Mouse (Mus musculus): Measurements from ENCODE around the gene Lrrc56. TPM values are rescaled to one million over a fixed set of nuclear protein-coding genes. Genes with fewer than 3 reads are reported as not detected.
A peak's percentile ranks its signal among the peaks of the same experiment; 100 is the strongest.

The Lrrc56 gene
- polyA plus RNA-seq, 1 experiment from 2014 or later = 20.8 TPM

DNA sequence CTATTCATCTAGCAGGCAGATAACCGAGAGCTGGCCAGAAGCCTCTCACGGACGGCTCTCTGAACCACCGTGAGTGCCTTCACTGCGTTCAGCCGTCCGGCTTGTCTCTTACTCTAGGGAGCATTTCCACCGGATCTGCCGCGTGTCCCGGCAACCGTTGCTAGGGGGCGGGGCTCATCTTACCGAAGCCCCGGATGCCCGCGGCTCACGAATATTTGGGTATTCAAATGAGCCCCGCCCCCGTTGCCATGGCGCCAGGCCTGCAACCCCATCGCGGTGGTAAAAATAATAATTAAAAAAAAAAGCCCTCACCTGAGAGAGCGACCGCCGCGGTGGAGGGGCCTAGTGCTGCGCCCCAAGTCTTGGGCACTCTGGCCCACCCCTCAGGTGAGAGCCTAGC lies 873 bp downstream of the Lrrc56 start:
- H3K27ac ChIP-seq (ENCODE audit: low read depth, low read length) = peak overlapping the region; percentile 89
- peak overlapping the region; percentile 98 for H3K4me3 ChIP-seq (ENCODE audit: low read depth, low read length)
- H3K27me3 ChIP-seq (replicated peaks; ENCODE audit: control insufficient read depth, insufficient read depth, low read length) = no peaks in the 10 kb centered on the region
- 2% methylated on average over 28 of the region's 28 CpGs for WGBS
- H3K4me2 ChIP-seq = peak overlapping the region; percentile 97
- peak overlapping the region; percentile 96 for H3K9ac ChIP-seq (ENCODE audit: low read depth, low read length)
- peak; percentile 37 for ATAC-seq (replicated peaks; ENCODE audit: low FRiP score)
- H3K36me3 ChIP-seq (ENCODE audit: control insufficient read depth, insufficient read depth, low read length) = peaks cover 21% of the 10 kb centered on the region
- H3K9me3 ChIP-seq (ENCODE audit: control insufficient read depth, low read length) = no peaks in the 10 kb centered on the region
- DNase-seq (ENCODE audit: low spot score) = peak; percentile 96
- H3K4me1 ChIP-seq (replicated peaks; ENCODE audit: control insufficient read depth, insufficient read depth, low read length) = peaks cover 50% of the 10 kb centered on the region

- Histone ChIP-seq H3K9ac (ENCODE audit: low read depth, low read length) (peak overlapping the region; percentile 44), H3K27ac (ENCODE audit: low read depth, low read length) (peak overlapping the region; percentile 67), H3K4me2 (peak overlapping the region; percentile 97), H3K4me3 (ENCODE audit: low read depth, low read length) (peak overlapping the region; percentile 98; the same call in 1 of the 2 replicates), H3K4me1 (replicated peaks; ENCODE audit: control insufficient read depth, insufficient read depth, low read length) (peaks cover 50% of the 10 kb centered on the region), H3K9me3 (ENCODE audit: control insufficient read depth, low read length) (no peaks in the 10 kb centered on the region), H3K36me3 (ENCODE audit: control insufficient read depth, insufficient read depth, low read length) (peaks cover 13% of the 10 kb centered on the region), H3K27me3 (replicated peaks; ENCODE audit: control insufficient read depth, insufficient read depth, low read length) (no peaks in the 10 kb centered on the region)
- no peak for ATAC-seq (replicated peaks; ENCODE audit: low FRiP score)
- 89% methylated on average over 2 of the region's 2 CpGs for WGBS
- DNase-seq (ENCODE audit: low spot score) = no peak
Measured at GRCm38 (mm10) chr7:141195754-141196153, 1.8 kb downstream of the Lrrc56 start.

DNA sequence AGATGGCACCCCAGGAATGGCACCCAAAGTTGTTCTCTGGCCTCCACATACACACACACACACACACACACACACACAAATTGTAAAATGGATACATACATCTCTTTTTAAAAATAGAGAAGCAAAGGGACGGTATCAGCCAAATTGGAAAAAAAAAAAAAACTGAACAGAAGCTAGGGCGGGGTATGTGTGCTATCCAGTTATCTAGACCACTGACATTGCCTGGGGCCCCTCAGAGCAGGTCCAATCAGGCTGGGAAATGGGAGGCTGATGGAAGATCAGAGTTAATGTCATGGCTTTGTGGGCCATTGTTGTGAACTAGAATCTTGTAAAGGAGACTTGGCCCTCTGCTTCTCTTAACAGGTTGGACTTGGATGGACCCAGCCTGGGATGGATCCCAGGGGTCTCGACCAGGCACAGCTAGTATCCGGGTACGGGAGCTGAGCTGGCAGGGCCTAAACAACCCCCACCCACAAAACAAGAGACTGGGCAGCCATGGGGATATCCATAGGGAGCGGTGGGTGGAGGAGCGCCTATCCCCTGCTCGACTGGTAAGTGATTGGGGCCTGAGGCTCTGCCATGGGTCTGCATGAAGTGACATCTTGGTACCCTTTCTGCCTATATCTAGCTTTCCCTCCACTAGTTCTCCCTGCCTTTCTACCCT lies 2.8 kb downstream of the Lrrc56 start:
- H3K4me2 ChIP-seq = peak overlapping the region; percentile 63
- H3K36me3 ChIP-seq (ENCODE audit: control insufficient read depth, insufficient read depth, low read length) = peaks cover 6% of the 10 kb centered on the region
- peak overlapping the region; percentile 32 for H3K4me3 ChIP-seq (ENCODE audit: low read depth, low read length)
- peaks cover 50% of the 10 kb centered on the region for H3K4me1 ChIP-seq (replicated peaks; ENCODE audit: control insufficient read depth, insufficient read depth, low read length)
- WGBS = 73% methylated on average over 8 of the region's 8 CpGs
- H3K9me3 ChIP-seq (ENCODE audit: control insufficient read depth, low read length) = no peaks in the 10 kb centered on the region
- H3K27ac ChIP-seq (ENCODE audit: low read depth, low read length) = peak overlapping the region; percentile 76
- ATAC-seq (replicated peaks; ENCODE audit: low FRiP score) (peak; percentile 50), DNase-seq (ENCODE audit: low spot score) (no peak)
- peak overlapping the region; percentile 61 for H3K9ac ChIP-seq (ENCODE audit: low read depth, low read length)
- H3K27me3 ChIP-seq (replicated peaks; ENCODE audit: control insufficient read depth, insufficient read depth, low read length) = no peaks in the 10 kb centered on the region

DNA sequence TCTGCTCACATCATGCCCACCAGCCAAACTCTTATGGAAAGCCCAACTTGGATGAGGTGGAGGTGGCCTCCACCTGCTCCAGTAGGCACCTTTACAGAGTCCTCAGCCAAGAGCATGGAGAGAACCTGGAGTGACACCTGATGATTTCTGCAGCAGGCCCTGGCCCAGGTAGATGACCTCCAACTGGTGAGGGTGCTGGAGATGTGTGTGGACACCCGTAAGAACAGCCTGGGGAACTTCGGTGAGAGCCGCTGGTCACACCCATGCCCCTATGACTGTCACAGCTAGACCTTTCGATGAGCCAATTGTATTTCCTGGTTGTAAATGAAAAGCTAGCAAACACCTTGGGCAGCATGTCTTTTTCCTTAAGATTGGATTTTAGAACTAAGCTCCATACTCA lies 4.2 kb downstream of the Lrrc56 start:
- Histone ChIP-seq H3K27ac (ENCODE audit: low read depth, low read length) (0 out of 2 replicates have a peak overlapping the region, but pooled peaks have one; percentile 55), H3K4me2 (peak overlapping the region; percentile 63), H3K9ac (ENCODE audit: low read depth, low read length) (no peak overlapping the region; the same call in 1 of the 2 replicates), H3K36me3 (ENCODE audit: control insufficient read depth, insufficient read depth, low read length) (no peaks in the 10 kb centered on the region), H3K9me3 (ENCODE audit: control insufficient read depth, low read length) (no peaks in the 10 kb centered on the region), H3K4me1 (replicated peaks; ENCODE audit: control insufficient read depth, insufficient read depth, low read length) (peaks cover 40% of the 10 kb centered on the region), H3K4me3 (ENCODE audit: low read depth, low read length) (no peak overlapping the region; the same call in 1 of the 2 replicates), H3K27me3 (replicated peaks; ENCODE audit: control insufficient read depth, insufficient read depth, low read length) (no peaks in the 10 kb centered on the region)
- WGBS = 88% methylated on average over 4 of the region's 4 CpGs
- DNase-seq (ENCODE audit: low spot score) = no peak
- ATAC-seq (replicated peaks; ENCODE audit: low FRiP score) = no peak

- H3K9me3 ChIP-seq (ENCODE audit: control insufficient read depth, low read length) = no peaks in the 10 kb centered on the region
- WGBS = 61% methylated on average over 3 of the region's 3 CpGs
- H3K4me3 ChIP-seq (ENCODE audit: low read depth, low read length) = no peak overlapping the region
- ATAC-seq (replicated peaks; ENCODE audit: low FRiP score) = no peak
- H3K36me3 ChIP-seq (ENCODE audit: control insufficient read depth, insufficient read depth, low read length) = no peaks in the 10 kb centered on the region
- 0 out of 2 replicates have a peak overlapping the region, but pooled peaks have one; percentile 5 for H3K27ac ChIP-seq (ENCODE audit: low read depth, low read length)
- no peak for DNase-seq (ENCODE audit: low spot score)
- no peak overlapping the region for H3K4me2 ChIP-seq
- 0 out of 2 replicates have a peak overlapping the region, but pooled peaks have one; percentile 0 for H3K9ac ChIP-seq (ENCODE audit: low read depth, low read length)
- no peaks in the 10 kb centered on the region for H3K27me3 ChIP-seq (replicated peaks; ENCODE audit: control insufficient read depth, insufficient read depth, low read length)
- peaks cover 30% of the 10 kb centered on the region for H3K4me1 ChIP-seq (replicated peaks; ENCODE audit: control insufficient read depth, insufficient read depth, low read length)
Measured at GRCm38 (mm10) chr7:141204546-141204945, 10.6 kb downstream of the Lrrc56 start.

GRCm38 (mm10) chr7:141205504-141205903 lies 11.5 kb downstream of the Lrrc56 start:
- DNase-seq (ENCODE audit: low spot score) (no peak), ATAC-seq (replicated peaks; ENCODE audit: low FRiP score) (no peak)
- WGBS = 90% methylated on average over 5 of the region's 5 CpGs
- no peaks in the 10 kb centered on the region for H3K9me3 ChIP-seq (ENCODE audit: control insufficient read depth, low read length)
- no peak overlapping the region for H3K4me2 ChIP-seq
- H3K36me3 ChIP-seq (ENCODE audit: control insufficient read depth, insufficient read depth, low read length) = no peaks in the 10 kb centered on the region
- no peak overlapping the region for H3K9ac ChIP-seq (ENCODE audit: low read depth, low read length)
- H3K4me1 ChIP-seq (replicated peaks; ENCODE audit: control insufficient read depth, insufficient read depth, low read length) = peaks cover 38% of the 10 kb centered on the region
- no peak overlapping the region for H3K27ac ChIP-seq (ENCODE audit: low read depth, low read length)
- no peak overlapping the region for H3K4me3 ChIP-seq (ENCODE audit: low read depth, low read length)
- no peaks in the 10 kb centered on the region for H3K27me3 ChIP-seq (replicated peaks; ENCODE audit: control insufficient read depth, insufficient read depth, low read length)

DNA sequence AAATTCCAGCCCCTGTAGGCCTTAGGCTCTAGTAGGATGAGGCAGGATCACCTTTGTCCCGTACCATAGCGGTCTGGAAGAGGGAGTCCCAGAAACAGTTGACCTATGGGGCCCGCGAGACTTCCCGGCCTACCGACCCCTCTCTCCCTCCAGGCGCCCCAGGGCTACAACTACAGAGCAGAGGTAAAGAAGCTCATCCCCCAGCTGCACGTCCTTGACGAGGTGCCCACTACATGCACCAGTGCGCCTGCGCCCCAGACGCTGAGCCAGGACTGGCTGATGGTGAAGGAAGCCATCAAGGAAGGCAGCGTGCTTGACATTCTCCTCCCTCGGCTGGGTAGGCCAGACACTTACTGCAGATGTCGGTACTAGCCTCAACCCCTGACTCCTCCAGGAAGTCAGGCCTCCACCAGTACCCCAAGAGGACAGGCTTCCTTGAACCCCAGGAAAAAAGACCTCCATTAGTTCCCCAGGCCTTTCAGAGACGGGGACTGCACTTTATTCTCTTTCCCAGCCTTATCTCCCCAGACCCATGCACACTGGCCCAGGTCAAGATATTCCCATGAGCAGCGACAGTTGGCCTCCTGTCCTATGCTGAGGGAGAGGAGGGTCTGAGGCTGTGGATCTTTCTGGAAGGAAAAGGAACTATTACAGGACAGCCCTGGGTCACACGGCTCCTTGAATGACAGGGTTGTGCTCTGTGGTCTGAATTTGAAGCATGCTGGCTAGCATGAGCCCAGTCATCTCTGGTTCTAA lies 12.4 kb downstream of the Lrrc56 start:
- 0 out of 2 replicates have a peak overlapping the region, but pooled peaks have one; percentile 2 for H3K27ac ChIP-seq (ENCODE audit: low read depth, low read length)
- peaks cover 5% of the 10 kb centered on the region; the same call in 1 of the 2 replicates for H3K27me3 ChIP-seq (replicated peaks; ENCODE audit: control insufficient read depth, insufficient read depth, low read length)
- H3K36me3 ChIP-seq (ENCODE audit: control insufficient read depth, insufficient read depth, low read length) = no peaks in the 10 kb centered on the region
- DNase-seq (ENCODE audit: low spot score) (no peak), ATAC-seq (replicated peaks; ENCODE audit: low FRiP score) (peak; percentile 74)
- peaks cover 42% of the 10 kb centered on the region for H3K4me1 ChIP-seq (replicated peaks; ENCODE audit: control insufficient read depth, insufficient read depth, low read length)
- H3K4me2 ChIP-seq = no peak overlapping the region
- H3K9ac ChIP-seq (ENCODE audit: low read depth, low read length) = no peak overlapping the region
- H3K9me3 ChIP-seq (ENCODE audit: control insufficient read depth, low read length) = no peaks in the 10 kb centered on the region
- H3K4me3 ChIP-seq (ENCODE audit: low read depth, low read length) = no peak overlapping the region
- WGBS = 80% methylated on average over 18 of the region's 18 CpGs

GRCm38 (mm10) chr7:141209526-141209925 lies 15.6 kb downstream of the Lrrc56 start:
- H3K4me1 ChIP-seq (replicated peaks; ENCODE audit: control insufficient read depth, insufficient read depth, low read length) = peaks cover 47% of the 10 kb centered on the region
- DNase-seq (ENCODE audit: low spot score) (no peak), ATAC-seq (replicated peaks; ENCODE audit: low FRiP score) (peak; percentile 83)
- H3K36me3 ChIP-seq (ENCODE audit: control insufficient read depth, insufficient read depth, low read length) = no peaks in the 10 kb centered on the region
- peak overlapping the region; percentile 66 for H3K27ac ChIP-seq (ENCODE audit: low read depth, low read length)
- no peak overlapping the region for H3K4me3 ChIP-seq (ENCODE audit: low read depth, low read length)
- peaks cover 8% of the 10 kb centered on the region; the same call in 1 of the 2 replicates for H3K27me3 ChIP-seq (replicated peaks; ENCODE audit: control insufficient read depth, insufficient read depth, low read length)
- H3K4me2 ChIP-seq = peak overlapping the region; percentile 13
- 46% methylated on average over 3 of the region's 3 CpGs for WGBS
- H3K9ac ChIP-seq (ENCODE audit: low read depth, low read length) = peak overlapping the region; percentile 15; the same call in 1 of the 2 replicates
- no peaks in the 10 kb centered on the region for H3K9me3 ChIP-seq (ENCODE audit: control insufficient read depth, low read length)
